Mouse (Mus musculus): ENCODE measurements around the gene Cacng1. TPM values are rescaled to one million over a fixed set of nuclear protein-coding genes. Genes with fewer than 3 reads are reported as not detected.

The Cacng1 gene
- polyA plus RNA-seq, 1 experiment, result 3.1 TPM

Other genes with a start within 250 kb of the Cacng1 start
- gene Pitpnc1, start 245.8 kb downstream of the Cacng1 start, polyA plus RNA-seq (2012; ENCODE audit: insufficient read depth, insufficient read length, missing spikeins), result 13.8 and 23.1 TPM in 2 replicates
- 105 and 113 TPM in 2 replicates for gene Psmd12, start 237.0 kb downstream of the Cacng1 start, polyA plus RNA-seq (2012; ENCODE audit: insufficient read depth, insufficient read length, missing spikeins)
- 6.0 and 11.3 TPM in 2 replicates for gene Helz, start 168.6 kb downstream of the Cacng1 start, polyA plus RNA-seq (2012; ENCODE audit: insufficient read depth, insufficient read length, missing spikeins)
- gene Cacng4, start 78.0 kb upstream of the Cacng1 start, polyA plus RNA-seq (2012; ENCODE audit: insufficient read depth, insufficient read length, missing spikeins), result not detected in 2 replicates
- gene Cacng5, start 198.5 kb upstream of the Cacng1 start, polyA plus RNA-seq (2012; ENCODE audit: insufficient read depth, insufficient read length, missing spikeins), result not detected in 2 replicates

All from brown adipose tissue, adult 24 weeks (tissue).